Mouse (Mus musculus) kidney, postnatal 10 days (tissue): ENCODE measurements at regions not wholly inside any gene's neighbourhood (a gene's known extent, or its start where the extent isn't known, plus 50 kb on each side); places are given as distances from the start of the nearest gene placed in this dataset.

ENCODE experiments used
- DNase-seq: peaks from one replicate; pipeline ENCODE4 v3.0.0; 2021; ENCODE audit warnings: mixed read lengths

DNA sequence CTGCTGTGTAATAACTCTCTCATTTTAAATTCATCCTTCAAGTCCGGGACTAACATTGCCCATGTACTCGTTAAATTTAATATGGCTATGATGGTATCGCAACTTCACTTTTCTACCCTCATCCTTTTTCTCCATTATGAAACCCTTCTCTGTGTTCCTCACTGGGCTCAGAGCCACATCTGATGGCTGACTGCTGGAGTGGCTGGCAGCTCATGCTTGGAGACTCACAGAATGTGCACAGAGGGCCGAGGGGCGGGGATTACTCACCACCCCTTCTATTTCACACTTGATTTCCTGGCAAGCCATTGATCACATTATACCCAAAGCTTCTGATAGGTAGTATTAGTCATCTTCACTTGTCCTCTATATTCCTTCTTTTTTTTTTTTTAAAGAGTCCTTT lies 81.1 kb upstream of the Vwde start:
- DNase-seq = no peak

GRCm38 (mm10) chr6:13298171-13298570 lies 73.4 kb upstream of the Vwde start:
- no peak for DNase-seq

- no peak for DNase-seq
Observed at GRCm38 (mm10) chr6:13297110-13297509, 72.3 kb upstream of the Vwde start.

DNA sequence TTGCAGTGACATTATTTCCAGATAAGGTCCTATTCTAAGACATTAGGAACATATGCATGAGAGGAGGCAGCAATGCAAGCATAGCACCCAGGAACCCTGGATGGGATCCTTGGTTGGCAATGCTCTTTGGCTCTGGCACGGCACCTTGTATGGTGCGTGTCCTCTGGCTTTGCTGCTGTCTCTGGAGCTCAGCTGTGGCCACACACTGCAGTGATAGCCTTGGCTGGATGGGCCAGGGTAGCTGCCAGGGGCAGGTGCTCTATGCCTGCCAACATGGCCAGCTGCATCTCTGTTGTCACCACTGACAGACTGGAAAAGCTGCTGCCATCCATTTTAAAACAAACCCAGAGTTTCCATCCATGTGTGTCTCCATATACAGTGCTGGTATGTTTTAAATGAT lies 71.3 kb upstream of the Vwde start:
- DNase-seq = no peak

GRCm38 (mm10) chr6:13294393-13294792 lies 69.6 kb upstream of the Vwde start:
- DNase-seq = no peak

DNA sequence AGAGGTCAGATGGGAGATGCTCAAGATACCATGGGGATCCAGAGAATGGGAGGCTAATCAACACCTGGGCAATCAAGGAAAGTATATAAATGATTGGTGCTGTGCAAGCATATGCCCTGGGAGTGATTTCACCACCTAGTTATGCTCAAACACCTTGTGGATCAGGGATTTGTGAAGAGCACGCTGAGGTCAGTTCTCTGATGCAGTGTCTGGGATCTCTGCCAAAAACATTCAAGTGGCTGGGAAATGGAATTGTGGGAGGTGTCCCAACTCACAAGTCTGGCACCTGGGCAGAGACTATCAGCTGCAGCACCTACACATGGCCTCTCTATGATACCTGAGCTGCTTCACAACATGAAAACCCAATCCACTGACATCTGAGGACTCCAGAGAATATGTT lies 63.7 kb upstream of the Vwde start:
- DNase-seq = peak; percentile 34

DNA sequence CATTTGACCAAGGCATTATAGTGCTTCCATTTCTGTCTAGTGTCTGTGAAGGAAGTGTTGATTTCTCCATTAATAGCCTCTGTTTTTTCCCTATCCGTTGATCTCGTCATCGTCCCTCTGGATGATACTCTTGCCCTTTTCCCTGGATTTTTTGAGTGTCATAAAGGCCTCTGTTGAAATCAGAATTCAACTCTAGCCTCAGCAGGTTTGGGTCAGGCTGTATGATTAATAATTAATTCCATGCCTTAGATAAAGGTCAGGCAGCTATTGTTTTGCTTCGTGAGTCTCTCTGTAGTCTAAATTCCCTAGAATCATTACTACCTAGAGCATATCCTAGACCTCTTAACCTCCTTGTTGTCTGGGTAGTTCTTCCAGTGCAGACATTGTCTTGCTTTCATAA lies 63.0 kb upstream of the Vwde start:
- no peak for DNase-seq

- DNase-seq = no peak
Observed at GRCm38 (mm10) chr6:13286542-13287273, 61.9 kb upstream of the Vwde start.

DNA sequence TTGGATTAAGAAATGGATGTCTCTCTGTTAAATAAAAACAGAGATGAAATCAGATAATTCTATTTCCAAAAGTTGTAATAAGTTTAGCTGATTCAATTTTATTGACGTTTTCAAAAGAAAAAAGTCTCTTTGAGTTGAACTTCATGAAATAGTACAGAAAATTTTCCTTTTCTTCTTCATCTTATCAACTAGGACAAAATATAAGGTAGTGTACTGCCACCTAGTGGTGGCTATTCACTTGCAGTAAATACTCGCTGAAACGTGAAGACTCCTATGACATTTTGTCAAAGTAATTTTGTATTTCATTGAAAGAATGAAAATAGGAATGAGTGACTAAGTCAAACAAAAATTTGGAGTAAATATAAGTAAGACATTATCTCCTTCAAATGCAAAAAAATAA lies 56.1 kb upstream of the Vwde start:
- peak; percentile 41 for DNase-seq
